27 mouse cellular contexts compared by ENCODE assay signal in the genomic region with DNA sequence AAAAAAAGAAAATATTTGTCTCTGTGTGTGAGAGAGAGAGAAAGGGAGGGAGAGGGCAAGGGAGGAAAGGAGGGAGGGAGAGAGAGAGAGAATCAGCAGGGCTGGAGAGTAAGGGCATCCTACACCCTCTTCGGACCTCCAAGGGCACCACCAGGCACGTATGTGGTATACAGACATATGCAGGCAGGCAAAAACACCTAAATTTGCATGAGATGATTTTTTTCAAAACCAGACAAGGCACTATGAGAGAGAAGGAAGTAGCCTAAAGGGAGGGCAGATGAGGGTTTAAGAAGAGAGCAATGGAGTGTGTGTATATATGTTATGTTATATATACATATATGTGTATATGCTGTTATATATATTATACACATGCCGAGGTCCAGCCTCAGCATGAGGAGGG.
"Had no signal": no experiment of that assay in that cellular context is flagged by ENCODE, and none has a peak within 500 bp of the region (broad histone marks: within the 10 kb centered on the region; RNA-seq: fewer than 3 reads in every experiment).

No protein-coding gene starts in this region.

- H3K4me1 ChIP-seq: heart, embryonic 10.5 days; heart, embryonic 12.5 days; hindbrain, embryonic 12.5 days; intestine, embryonic 15.5 days; limb, embryonic 12.5 days had no signal

- ATAC-seq: hindbrain, embryonic 16.5 days; inflammation-experienced regulatory T-cells, adult 6 months; intestine, embryonic 15.5 days; intestine, postnatal 0 days had no signal

- H3K27me3 ChIP-seq: heart, embryonic 12.5 days; hindbrain, embryonic 12.5 days; intestine, embryonic 15.5 days; kidney, embryonic 15.5 days; limb, embryonic 12.5 days; liver, embryonic 13.5 days had no signal

- H3K9ac ChIP-seq: heart, embryonic 12.5 days; hindbrain, embryonic 12.5 days; hindbrain, embryonic 14.5 days; intestine, embryonic 15.5 days; kidney, embryonic 15.5 days; limb, embryonic 12.5 days; liver, embryonic 13.5 days had no signal

- H3K4me3 ChIP-seq: gastrocnemius, adult 2 months; heart, embryonic 10.5 days; heart, embryonic 12.5 days; hindbrain, embryonic 12.5 days; intestine, embryonic 15.5 days; kidney, embryonic 15.5 days; limb, embryonic 10.5 days; limb, embryonic 12.5 days; liver, embryonic 13.5 days had no signal

- H3K36me3 ChIP-seq: heart, embryonic 10.5 days; heart, embryonic 12.5 days; hindbrain, embryonic 12.5 days; intestine, embryonic 15.5 days; kidney, embryonic 15.5 days; limb, embryonic 10.5 days; limb, embryonic 12.5 days; liver, embryonic 13.5 days had no signal

- DNase-seq: gastrocnemius, adult 2 months; gastrocnemius, postnatal 10 days; gastrocnemius, postnatal 25 days; heart, adult 18-20 months; heart, postnatal 14 days; heart, postnatal 36 days; kidney, adult 18-20 months; kidney, adult 8-10 months; kidney, postnatal 14 days; kidney, postnatal 36 days; layer of hippocampus, adult 9-11 months; layer of hippocampus, postnatal 36 days; liver; liver, embryonic 13.5 days had no signal

- H3K27ac ChIP-seq: heart, embryonic 10.5 days; hindbrain, embryonic 12.5 days; hindbrain, embryonic 14.5 days; intestine, embryonic 15.5 days; kidney, embryonic 15.5 days; kidney, postnatal 0 days; limb, embryonic 10.5 days; limb, embryonic 12.5 days; liver, embryonic 13.5 days had no signal

- H3K4me2 ChIP-seq: heart, embryonic 12.5 days; hindbrain, embryonic 12.5 days; hindbrain, embryonic 14.5 days; intestine, embryonic 15.5 days; kidney, embryonic 15.5 days; limb, embryonic 12.5 days; liver, embryonic 11.5 days; liver, embryonic 13.5 days had no signal

- H3K9me3 ChIP-seq: heart, embryonic 10.5 days; hindbrain, embryonic 12.5 days; intestine, embryonic 15.5 days; kidney, embryonic 15.5 days; limb, embryonic 10.5 days; limb, embryonic 12.5 days; liver, embryonic 13.5 days had no signal
